Mouse (Mus musculus) T-helper 1 cell (primary cell): ENCODE measurements around the gene Gpc5.

Experiments used
- in situ Hi-C: fragments of 300-600 bp; cut with MboI, MseI; formaldehyde crosslinking; loops from one replicate; pipeline ENCODE4 v1.15.1; 2025; ENCODE audit warnings: high pct_unique_total_duplicates

The Gpc5 gene

GRCm38 (mm10) chr14:116212029-116212428 lies 1120.0 kb downstream of the Gpc5 start:
- in situ Hi-C loops = loop anchor here (10.0 kb wide), 1 partner anchor 1763 kb away; no protein-coding TSS in a partner anchor

- in situ Hi-C loops = no loop called here
Observed at GRCm38 (mm10) chr14:116258126-116258525, 1166.1 kb downstream of the Gpc5 start.

- in situ Hi-C loops = no loop called here
Observed at GRCm38 (mm10) chr14:116308541-116308940, 1216.5 kb downstream of the Gpc5 start.

GRCm38 (mm10) chr14:116317491-116317890 lies 1225.5 kb downstream of the Gpc5 start:
- in situ Hi-C loops = loop anchor here (10.0 kb wide), 1 partner anchor 187 kb away; no protein-coding TSS in a partner anchor

GRCm38 (mm10) chr14:116336182-116336581 lies 1244.2 kb downstream of the Gpc5 start:
- in situ Hi-C loops = no loop called here

- in situ Hi-C loops = no loop called here
Observed at GRCm38 (mm10) chr14:116338395-116338794, 1246.4 kb downstream of the Gpc5 start.

- in situ Hi-C loops = no loop called here
Observed at GRCm38 (mm10) chr14:116348560-116348959, 1256.5 kb downstream of the Gpc5 start.

GRCm38 (mm10) chr14:116384602-116385001 lies 1292.6 kb downstream of the Gpc5 start:
- in situ Hi-C loops = no loop called here

GRCm38 (mm10) chr14:116415511-116415910 lies 1323.5 kb downstream of the Gpc5 start:
- in situ Hi-C loops = no loop called here

- in situ Hi-C loops = no loop called here
Observed at GRCm38 (mm10) chr14:116448219-116448618, 1356.2 kb downstream of the Gpc5 start.

GRCm38 (mm10) chr14:116453356-116453755 lies 1361.3 kb downstream of the Gpc5 start:
- in situ Hi-C loops = no loop called here

GRCm38 (mm10) chr14:116456211-116456610 lies 1364.2 kb downstream of the Gpc5 start:
- in situ Hi-C loops = no loop called here

GRCm38 (mm10) chr14:116473378-116474179 lies 1381.6 kb downstream of the Gpc5 start:
- in situ Hi-C loops = no loop called here

- in situ Hi-C loops = no loop called here
Observed at GRCm38 (mm10) chr14:116494285-116494850, 1402.4 kb downstream of the Gpc5 start.

GRCm38 (mm10) chr14:116538216-116538615 lies 1446.2 kb downstream of the Gpc5 start:
- in situ Hi-C loops = no loop called here

GRCm38 (mm10) chr14:116543746-116544145 lies 1451.7 kb downstream of the Gpc5 start:
- in situ Hi-C loops = no loop called here

- in situ Hi-C loops = no loop called here
Observed at GRCm38 (mm10) chr14:116551401-116551800, 1459.4 kb downstream of the Gpc5 start.

- in situ Hi-C loops = no loop called here
Observed at GRCm38 (mm10) chr14:116553316-116553715, 1461.3 kb downstream of the Gpc5 start.

GRCm38 (mm10) chr14:116558141-116558800 lies 1466.3 kb downstream of the Gpc5 start:
- in situ Hi-C loops = no loop called here

GRCm38 (mm10) chr14:116559990-116560389 lies 1468.0 kb downstream of the Gpc5 start:
- in situ Hi-C loops = no loop called here
